Mouse (Mus musculus): Measurements from ENCODE around the gene Zfp775. TPM values are rescaled to one million over a fixed set of nuclear protein-coding genes. Genes with fewer than 3 reads are reported as not detected.

The Zfp775 gene
- polyA plus RNA-seq, 1 experiment = 1.8 TPM

GRCm38 (mm10) chr6:48635105-48635504 is 33.2 kb downstream of the Zfp775 start:
- Histone ChIP-seq H3ac (ENCODE audit: control insufficient read depth, insufficient read length, low read depth) (no peak overlapping the region), H3K27me3 (ENCODE audit: control insufficient read depth, insufficient read depth, insufficient read length) (peaks cover 5% of the 10 kb centered on the region), H3K79me2 (ENCODE audit: control insufficient read depth, insufficient read depth) (no peaks in the 10 kb centered on the region), H3K4me3 (ENCODE audit: insufficient read depth, poor library complexity, severe bottlenecking) (no peak overlapping the region), H3K36me3 (ENCODE audit: control insufficient read depth, insufficient read depth) (no peaks in the 10 kb centered on the region), H3K79me3 (ENCODE audit: low read depth) (no peaks in the 10 kb centered on the region)
- TF ChIP-seq MAX (IDR thresholded peaks at IDR 0.05) (no peak), FOSL1 (IDR thresholded peaks at IDR 0.05; ENCODE audit: insufficient read depth, low read length, poor library complexity, severe bottlenecking) (no peak), CTCF (IDR thresholded peaks at IDR 0.05; ENCODE audit: control insufficient read depth, insufficient read depth, insufficient read length) (no peak), MYOG (IDR thresholded peaks at IDR 0.05; ENCODE audit: control insufficient read depth, extremely low read depth, insufficient read length) (no peak), MYOD1 (IDR thresholded peaks at IDR 0.05; ENCODE audit: control insufficient read depth, insufficient read length, low read depth) (no peak), CEBPB (IDR thresholded peaks at IDR 0.05; ENCODE audit: low read depth) (no peak), USF1 (IDR thresholded peaks at IDR 0.05; ENCODE audit: low read depth) (no peak)

GRCm38 (mm10) chr6:48636515-48636914 is 34.7 kb downstream of the Zfp775 start:
- Histone ChIP-seq H3K27me3 (ENCODE audit: control insufficient read depth, insufficient read depth, insufficient read length) (peaks cover 3% of the 10 kb centered on the region), H3K36me3 (ENCODE audit: control insufficient read depth, insufficient read depth) (no peaks in the 10 kb centered on the region), H3K4me3 (ENCODE audit: insufficient read depth, poor library complexity, severe bottlenecking) (no peak overlapping the region), H3K79me3 (ENCODE audit: low read depth) (no peaks in the 10 kb centered on the region), H3ac (ENCODE audit: control insufficient read depth, insufficient read length, low read depth) (no peak overlapping the region), H3K79me2 (ENCODE audit: control insufficient read depth, insufficient read depth) (no peaks in the 10 kb centered on the region)
- TF ChIP-seq MYOD1 (IDR thresholded peaks at IDR 0.05; ENCODE audit: control insufficient read depth, insufficient read length, low read depth) = no peak
- no peak for TF ChIP-seq CEBPB (IDR thresholded peaks at IDR 0.05; ENCODE audit: low read depth)
- no peak for TF ChIP-seq CTCF (IDR thresholded peaks at IDR 0.05; ENCODE audit: control insufficient read depth, insufficient read depth, insufficient read length)
- TF ChIP-seq FOSL1 (IDR thresholded peaks at IDR 0.05; ENCODE audit: insufficient read depth, low read length, poor library complexity, severe bottlenecking) = no peak
- TF ChIP-seq MAX (IDR thresholded peaks at IDR 0.05) = no peak
- no peak for TF ChIP-seq MYOG (IDR thresholded peaks at IDR 0.05; ENCODE audit: control insufficient read depth, extremely low read depth, insufficient read length)
- no peak for TF ChIP-seq USF1 (IDR thresholded peaks at IDR 0.05; ENCODE audit: low read depth)

- no peak for TF ChIP-seq CTCF (IDR thresholded peaks at IDR 0.05; ENCODE audit: control insufficient read depth, insufficient read depth, insufficient read length)
- no peak for TF ChIP-seq MAX (IDR thresholded peaks at IDR 0.05)
- TF ChIP-seq USF1 (IDR thresholded peaks at IDR 0.05; ENCODE audit: low read depth) = no peak
- TF ChIP-seq MYOG (IDR thresholded peaks at IDR 0.05; ENCODE audit: control insufficient read depth, extremely low read depth, insufficient read length) = no peak
- no peak for TF ChIP-seq FOSL1 (IDR thresholded peaks at IDR 0.05; ENCODE audit: insufficient read depth, low read length, poor library complexity, severe bottlenecking)
- TF ChIP-seq CEBPB (IDR thresholded peaks at IDR 0.05; ENCODE audit: low read depth) = no peak
- TF ChIP-seq MYOD1 (IDR thresholded peaks at IDR 0.05; ENCODE audit: control insufficient read depth, insufficient read length, low read depth) = no peak
- H3K79me3 ChIP-seq (ENCODE audit: low read depth) = peaks cover 1% of the 10 kb centered on the region
- H3K4me3 ChIP-seq (ENCODE audit: insufficient read depth, poor library complexity, severe bottlenecking) = no peak overlapping the region
- H3K27me3 ChIP-seq (ENCODE audit: control insufficient read depth, insufficient read depth, insufficient read length) = peaks cover 4% of the 10 kb centered on the region
- H3K79me2 ChIP-seq (ENCODE audit: control insufficient read depth, insufficient read depth) = no peaks in the 10 kb centered on the region
- no peak overlapping the region for H3ac ChIP-seq (ENCODE audit: control insufficient read depth, insufficient read length, low read depth)
- H3K36me3 ChIP-seq (ENCODE audit: control insufficient read depth, insufficient read depth) = no peaks in the 10 kb centered on the region
Measured at GRCm38 (mm10) chr6:48637811-48638500, 36.1 kb downstream of the Zfp775 start.

GRCm38 (mm10) chr6:48638553-48638952 is 36.7 kb downstream of the Zfp775 start:
- H3K79me2 ChIP-seq (ENCODE audit: control insufficient read depth, insufficient read depth) = no peaks in the 10 kb centered on the region
- no peaks in the 10 kb centered on the region for H3K36me3 ChIP-seq (ENCODE audit: control insufficient read depth, insufficient read depth)

GRCm38 (mm10) chr6:48641391-48641790 is 39.5 kb downstream of the Zfp775 start:
- H3K36me3 ChIP-seq (ENCODE audit: control insufficient read depth, insufficient read depth) = no peaks in the 10 kb centered on the region
- H3K79me3 ChIP-seq (ENCODE audit: low read depth) = peaks cover 1% of the 10 kb centered on the region
- no peak overlapping the region for H3ac ChIP-seq (ENCODE audit: control insufficient read depth, insufficient read length, low read depth)
- TF ChIP-seq FOSL1 (IDR thresholded peaks at IDR 0.05; ENCODE audit: insufficient read depth, low read length, poor library complexity, severe bottlenecking) (no peak), CEBPB (IDR thresholded peaks at IDR 0.05; ENCODE audit: low read depth) (no peak), MAX (IDR thresholded peaks at IDR 0.05) (no peak), MYOG (IDR thresholded peaks at IDR 0.05; ENCODE audit: control insufficient read depth, extremely low read depth, insufficient read length) (no peak), MYOD1 (IDR thresholded peaks at IDR 0.05; ENCODE audit: control insufficient read depth, insufficient read length, low read depth) (no peak), CTCF (IDR thresholded peaks at IDR 0.05; ENCODE audit: control insufficient read depth, insufficient read depth, insufficient read length) (no peak), USF1 (IDR thresholded peaks at IDR 0.05; ENCODE audit: low read depth) (no peak)
- peaks cover 7% of the 10 kb centered on the region for H3K27me3 ChIP-seq (ENCODE audit: control insufficient read depth, insufficient read depth, insufficient read length)
- no peaks in the 10 kb centered on the region for H3K79me2 ChIP-seq (ENCODE audit: control insufficient read depth, insufficient read depth)
- no peak overlapping the region for H3K4me3 ChIP-seq (ENCODE audit: insufficient read depth, poor library complexity, severe bottlenecking)

More at GRCm38 (mm10) chr6:48638553-48638952, 36.7 kb downstream of the Zfp775 start:
- no peak overlapping the region for H3ac ChIP-seq (ENCODE audit: control insufficient read depth, insufficient read length, low read depth)
- H3K4me3 ChIP-seq (ENCODE audit: insufficient read depth, poor library complexity, severe bottlenecking) = no peak overlapping the region
- peaks cover 1% of the 10 kb centered on the region for H3K79me3 ChIP-seq (ENCODE audit: low read depth)
- TF ChIP-seq MAX (IDR thresholded peaks at IDR 0.05) (no peak), CEBPB (IDR thresholded peaks at IDR 0.05; ENCODE audit: low read depth) (no peak), MYOG (IDR thresholded peaks at IDR 0.05; ENCODE audit: control insufficient read depth, extremely low read depth, insufficient read length) (no peak), CTCF (IDR thresholded peaks at IDR 0.05; ENCODE audit: control insufficient read depth, insufficient read depth, insufficient read length) (no peak), FOSL1 (IDR thresholded peaks at IDR 0.05; ENCODE audit: insufficient read depth, low read length, poor library complexity, severe bottlenecking) (no peak)
- peaks cover 4% of the 10 kb centered on the region for H3K27me3 ChIP-seq (ENCODE audit: control insufficient read depth, insufficient read depth, insufficient read length)

Data from C2C12 (cell line).